Mouse (Mus musculus) hindbrain, embryonic 16.5 days (tissue): ENCODE measurements at regions not wholly inside any gene's neighbourhood (a gene's known extent, or its start where the extent isn't known, plus 50 kb on each side); places are given as distances from the start of the nearest gene placed in this dataset.
A peak's percentile ranks its signal among the peaks of the same experiment; 100 is the strongest.

ENCODE experiments used
- ATAC-seq: fragments of 200-750 bp; cut with Nextera tagmentation; 2 replicates; pipeline ENCODE4 v1.8.0; 2017; ENCODE audit warnings: moderate TSS enrichment, moderate library complexity
- H3K27ac ChIP-seq: fragments of 300-500 bp; sonication (generic); 2 replicates; pipeline ENCODE4 v1.5.1; 2014; ENCODE audit warnings: low read depth, mild to moderate bottlenecking, control low read depth, low read length, moderate library complexity
- H3K27me3 ChIP-seq: fragments of 300-500 bp; sonication (generic); replicated peaks from 2 replicates; pipeline ENCODE4 v1.6.1; 2014; ENCODE audit warnings: low read length; ENCODE audit not compliant: control insufficient read depth, insufficient read depth
- H3K36me3 ChIP-seq: fragments of 300-500 bp; sonication (generic); 2 replicates; pipeline ENCODE4 v1.6.1; 2014; ENCODE audit warnings: mild to moderate bottlenecking, low read length, moderate library complexity, mixed read lengths; ENCODE audit not compliant: control insufficient read depth, insufficient read depth
- H3K4me1 ChIP-seq: fragments of 300-500 bp; sonication (generic); 2 replicates; pipeline ENCODE4 v1.6.1; 2014; ENCODE audit warnings: low read depth, low read length; ENCODE audit not compliant: control insufficient read depth, insufficient read depth
- H3K4me2 ChIP-seq: fragments of 300-500 bp; sonication (generic); 2 replicates; pipeline ENCODE4 v1.6.1; 2014; ENCODE audit warnings: mild to moderate bottlenecking, low read length, control low read depth, moderate library complexity
- H3K4me3 ChIP-seq: fragments of 300-500 bp; sonication (generic); 2 replicates; pipeline ENCODE4 v1.5.1; 2014; ENCODE audit warnings: mild to moderate bottlenecking, low read length, control low read depth, moderate library complexity
- H3K9ac ChIP-seq: fragments of 300-500 bp; sonication (generic); 2 replicates; pipeline ENCODE4 v1.6.1; 2014; ENCODE audit warnings: low read depth, mild to moderate bottlenecking, control low read depth, low read length, moderate library complexity
- H3K9me3 ChIP-seq: fragments of 300-500 bp; sonication (generic); 2 replicates; pipeline ENCODE4 v1.6.1; 2014; ENCODE audit warnings: mild to moderate bottlenecking, low read length, moderate library complexity; ENCODE audit not compliant: control insufficient read depth
- WGBS: fragments of 180-500 bp; shearing (Covaris S2); extraction: QIAGEN DNeasy Blood & Tissue Kit; methylation state at CpG from one replicate; pipeline ENCODE4 v1.1.7; 2014; 5-methylcytosine and 5-hydroxymethylcytosine counted together

DNA sequence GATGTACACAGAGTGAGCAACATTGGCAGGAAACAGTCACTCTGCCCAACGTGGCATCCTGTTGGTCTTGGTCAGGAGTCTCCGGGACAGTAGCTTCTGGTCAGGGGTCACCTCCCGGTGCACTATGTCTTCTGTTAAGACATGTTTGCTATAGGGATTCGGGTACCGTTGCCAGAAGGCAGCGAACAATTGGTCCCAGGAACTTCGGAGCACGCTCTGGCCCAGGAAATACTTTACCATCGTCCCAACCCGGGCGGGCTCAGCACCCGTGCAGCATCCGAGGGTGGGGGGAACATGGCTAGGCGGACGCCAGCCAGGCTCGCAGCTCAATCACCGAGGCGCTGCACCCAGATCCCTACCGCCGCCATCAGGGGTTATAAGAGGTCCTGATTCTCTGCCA lies 80.6 kb upstream of the Adam23 start:
- peaks cover 6% of the 10 kb centered on the region for H3K4me1 ChIP-seq
- no peak for ATAC-seq
- 96% methylated on average over 20 of the region's 20 CpGs for WGBS

DNA sequence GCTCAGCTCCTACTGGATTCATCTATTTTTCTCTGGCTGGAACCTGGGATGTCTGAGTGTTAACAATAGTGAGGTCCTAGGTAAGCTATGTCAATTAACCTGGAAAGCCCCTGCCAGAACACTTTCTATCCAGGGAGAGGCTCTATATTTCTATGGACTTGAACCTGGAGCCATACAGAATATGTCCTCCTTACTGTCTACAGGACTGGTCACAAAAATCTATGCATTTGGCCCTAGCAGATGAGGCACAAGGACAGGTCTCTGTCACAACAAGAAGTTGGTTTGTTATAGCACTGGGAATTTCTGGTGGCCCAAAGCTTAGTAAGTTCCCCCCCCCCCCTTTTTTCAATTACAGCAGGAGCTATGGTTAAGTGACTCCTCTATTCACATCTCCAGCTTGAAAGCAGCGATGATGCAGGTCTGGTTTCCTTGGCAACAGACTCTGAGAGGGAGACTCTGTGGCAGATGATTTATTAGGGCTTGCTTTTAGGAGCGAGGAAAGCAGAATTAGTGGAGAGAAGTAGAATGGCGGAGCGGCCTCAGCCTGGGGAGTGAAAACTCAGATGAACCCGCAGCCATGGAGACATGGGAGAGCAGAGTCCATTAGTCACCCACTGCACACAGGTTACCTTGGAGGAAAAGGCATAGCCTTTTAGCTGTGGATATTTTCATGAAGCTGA lies 77.9 kb upstream of the Adam23 start:
- H3K4me2 ChIP-seq, result peak overlapping the region; percentile 31; the same call in 1 of the 2 replicates
- peaks cover 6% of the 10 kb centered on the region for H3K4me1 ChIP-seq
- no peaks in the 10 kb centered on the region for H3K27me3 ChIP-seq
- no peak overlapping the region for H3K9ac ChIP-seq
- H3K4me3 ChIP-seq, result no peak overlapping the region
- H3K36me3 ChIP-seq, result no peaks in the 10 kb centered on the region
- 11% methylated on average over 5 of the region's 5 CpGs for WGBS
- H3K27ac ChIP-seq, result peak overlapping the region; percentile 77
- H3K9me3 ChIP-seq, result peaks cover 3% of the 10 kb centered on the region; the same call in 1 of the 2 replicates
- ATAC-seq, result peak; percentile 97

More for the DNA sequence above, 80.6 kb upstream of the Adam23 start:
- Histone ChIP-seq H3K9ac (no peak overlapping the region), H3K27me3 (no peaks in the 10 kb centered on the region), H3K9me3 (peaks cover 3% of the 10 kb centered on the region; the same call in 1 of the 2 replicates), H3K4me2 (no peak overlapping the region), H3K36me3 (no peaks in the 10 kb centered on the region), H3K27ac (no peak overlapping the region), H3K4me3 (no peak overlapping the region)

DNA sequence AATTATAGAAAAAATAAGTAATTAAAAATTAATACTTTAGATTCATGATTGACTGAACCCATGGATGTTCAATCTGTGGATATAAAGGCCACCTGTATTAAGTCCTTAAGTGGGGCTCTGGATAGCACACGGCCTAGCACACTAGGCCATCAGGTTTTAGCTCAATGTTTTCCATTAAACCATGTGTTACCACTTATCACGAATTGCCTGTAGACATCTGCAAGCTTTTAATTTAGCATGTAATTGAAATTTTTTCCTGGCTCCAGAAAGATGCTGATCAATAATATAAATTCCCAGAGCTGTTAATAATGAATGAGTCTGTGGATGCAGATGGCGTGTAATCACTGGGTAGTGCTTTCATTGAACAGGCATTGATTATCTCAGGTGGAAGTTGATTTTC lies 76.8 kb upstream of the Adam23 start:
- peaks cover 6% of the 10 kb centered on the region for H3K4me1 ChIP-seq
- H3K9ac ChIP-seq, result no peak overlapping the region
- ATAC-seq, result no peak
- H3K4me3 ChIP-seq, result no peak overlapping the region
- no peaks in the 10 kb centered on the region for H3K27me3 ChIP-seq
- H3K36me3 ChIP-seq, result no peaks in the 10 kb centered on the region
- no peak overlapping the region for H3K27ac ChIP-seq
- 47% methylated on average over 3 of the region's 3 CpGs for WGBS
- H3K4me2 ChIP-seq, result no peak overlapping the region
- peaks cover 3% of the 10 kb centered on the region; the same call in 1 of the 2 replicates for H3K9me3 ChIP-seq

DNA sequence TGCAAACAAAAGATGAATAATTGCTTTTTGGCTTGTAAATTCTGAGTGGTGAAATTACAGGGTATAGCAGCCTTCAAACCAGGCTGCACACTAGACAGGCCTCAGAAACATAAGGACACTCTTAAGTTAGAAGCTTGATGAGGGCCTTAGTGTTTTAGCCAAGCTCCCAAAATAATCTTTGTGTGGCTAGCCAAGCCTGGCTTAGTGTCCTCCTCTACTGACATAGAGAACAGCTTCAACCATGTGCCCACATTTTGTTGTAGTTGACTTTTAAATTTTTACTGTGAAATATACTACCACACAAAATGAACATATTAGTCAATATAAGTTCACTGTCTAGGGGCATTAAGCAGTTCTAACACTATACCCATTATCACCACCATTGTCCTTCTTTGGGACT lies 76.1 kb upstream of the Adam23 start:
- Histone ChIP-seq H3K27ac (no peak overlapping the region), H3K36me3 (no peaks in the 10 kb centered on the region), H3K4me3 (no peak overlapping the region), H3K4me1 (peaks cover 6% of the 10 kb centered on the region), H3K27me3 (no peaks in the 10 kb centered on the region), H3K4me2 (no peak overlapping the region), H3K9ac (no peak overlapping the region), H3K9me3 (peaks cover 3% of the 10 kb centered on the region; the same call in 1 of the 2 replicates)
- ATAC-seq, result no peak

DNA sequence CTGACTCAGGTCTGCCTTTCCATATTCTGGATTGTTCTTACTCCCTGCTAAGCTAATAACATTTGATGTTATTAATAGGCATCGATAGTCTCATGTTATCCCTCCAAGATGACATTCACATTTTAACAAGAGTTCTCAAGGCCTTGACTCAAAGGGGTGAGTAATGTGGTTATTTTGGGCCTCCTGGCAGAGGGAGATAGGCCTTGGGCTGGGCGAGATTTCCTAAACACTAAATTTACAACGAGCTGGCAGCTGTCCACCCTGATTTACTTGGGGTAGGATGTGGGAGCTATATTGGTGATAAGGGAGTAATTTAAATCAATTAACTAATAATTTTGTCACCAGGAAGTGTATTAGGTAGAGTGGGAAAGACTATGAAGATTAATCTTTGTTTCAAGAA lies 62.6 kb upstream of the Adam23 start:
- Histone ChIP-seq H3K27ac (no peak overlapping the region), H3K4me2 (no peak overlapping the region), H3K9me3 (no peaks in the 10 kb centered on the region), H3K4me1 (no peaks in the 10 kb centered on the region; the same call in 1 of the 2 replicates), H3K9ac (no peak overlapping the region), H3K4me3 (no peak overlapping the region), H3K36me3 (no peaks in the 10 kb centered on the region), H3K27me3 (no peaks in the 10 kb centered on the region)
- no peak for ATAC-seq
- 74% methylated on average over 3 of the region's 3 CpGs for WGBS

DNA sequence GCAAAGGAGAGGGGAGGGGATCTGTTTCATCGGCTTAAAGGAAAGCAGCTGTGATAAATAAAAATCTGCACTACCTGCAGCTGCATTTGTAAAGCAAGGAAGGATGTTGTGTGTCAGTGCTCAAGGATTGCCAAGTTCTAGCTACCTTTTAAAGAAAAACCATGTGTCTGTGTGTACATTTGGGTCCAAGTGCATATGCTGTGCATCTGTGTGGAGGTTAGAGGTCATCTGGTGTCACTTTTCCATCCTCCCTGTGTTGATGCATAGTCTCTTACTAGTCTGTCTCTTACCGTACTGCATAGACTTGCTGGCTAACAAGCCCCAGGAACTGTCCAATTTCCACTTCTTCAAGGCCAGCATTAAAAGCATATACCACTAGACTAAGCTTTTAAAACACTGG lies 60.6 kb upstream of the Adam23 start:
- no peak overlapping the region for H3K9ac ChIP-seq
- ATAC-seq, result no peak
- H3K4me2 ChIP-seq, result no peak overlapping the region
- no peaks in the 10 kb centered on the region for H3K27me3 ChIP-seq
- no peaks in the 10 kb centered on the region; the same call in 1 of the 2 replicates for H3K4me1 ChIP-seq
- no peaks in the 10 kb centered on the region for H3K9me3 ChIP-seq
- WGBS, result 79% methylated on average over 2 of the region's 2 CpGs
- no peak overlapping the region for H3K4me3 ChIP-seq
- no peak overlapping the region for H3K27ac ChIP-seq
- H3K36me3 ChIP-seq, result no peaks in the 10 kb centered on the region

DNA sequence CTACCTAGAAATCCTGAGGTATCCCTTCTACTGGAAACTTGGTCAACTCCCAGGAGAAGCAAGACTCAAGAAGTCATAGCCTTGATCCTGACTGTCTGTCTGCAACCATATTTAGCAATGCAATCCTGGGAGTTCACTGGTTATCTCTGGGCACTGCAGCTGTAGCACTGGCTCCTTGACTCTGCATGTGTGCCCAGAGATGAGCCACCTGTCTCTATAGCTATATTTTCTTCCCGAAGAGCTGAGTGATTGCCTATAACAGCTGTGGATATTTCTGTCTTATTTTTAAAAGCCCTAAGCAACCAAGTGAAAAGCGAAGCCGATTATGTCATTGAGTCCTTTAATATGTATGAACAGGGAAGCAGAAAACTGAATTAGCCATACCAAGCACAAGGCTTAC lies 50.3 kb upstream of the Adam23 start:
- WGBS, result 74% methylated on average over 3 of the region's 3 CpGs
- Histone ChIP-seq H3K9me3 (no peaks in the 10 kb centered on the region), H3K36me3 (no peaks in the 10 kb centered on the region), H3K4me1 (no peaks in the 10 kb centered on the region), H3K4me3 (no peak overlapping the region), H3K27me3 (no peaks in the 10 kb centered on the region), H3K4me2 (no peak overlapping the region), H3K27ac (no peak overlapping the region), H3K9ac (no peak overlapping the region)
- no peak for ATAC-seq
